Mouse (Mus musculus): ENCODE results near the gene Psmc5. TPM values are rescaled to one million over a fixed set of nuclear protein-coding genes. Genes with fewer than 3 reads are reported as not detected.

Gene Psmc5
- total RNA-seq, 2 experiments from 2014 or later = 148 to 174 TPM

DNA sequence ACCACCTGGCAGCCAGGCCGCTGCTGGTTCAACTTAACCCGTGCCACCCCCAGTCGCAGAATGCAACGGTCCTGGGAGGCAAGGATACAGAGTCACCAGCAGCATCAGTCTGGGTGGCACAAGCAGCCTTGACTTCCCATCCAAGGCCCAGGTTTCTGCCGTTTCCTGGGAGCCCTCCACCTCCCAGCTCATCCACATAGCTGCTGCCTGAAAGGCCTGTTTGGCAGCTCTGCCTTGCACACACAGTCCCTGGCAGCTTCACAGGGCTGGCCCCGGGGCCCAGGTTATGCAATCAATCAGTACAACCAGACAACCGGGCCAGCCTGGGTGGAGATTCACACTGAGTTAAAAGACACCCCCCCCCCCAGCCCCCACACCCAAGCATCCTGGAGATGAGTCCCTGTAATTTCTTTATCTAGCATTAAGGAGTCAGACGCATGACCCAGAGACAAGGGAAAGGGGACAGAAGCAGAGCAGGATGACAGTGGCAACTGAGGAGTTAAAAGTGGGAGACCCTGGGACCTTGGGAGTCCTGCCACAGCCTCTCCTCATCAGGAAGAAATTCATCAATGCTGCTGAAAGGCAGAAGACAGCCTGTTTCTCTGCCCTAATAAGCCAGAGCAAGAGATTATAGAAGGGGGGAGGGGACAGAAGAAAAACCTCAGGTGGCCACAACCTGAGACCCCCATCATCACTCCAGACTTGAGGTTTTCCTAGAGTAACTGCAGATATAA, 12.5 kb downstream of the Psmc5 start:
- DNase-seq (ENCODE audit: extremely low spot score in 1 of 2, low spot score in 1 of 2) = peak in 1 of 2 experiments; percentile 51

DNA sequence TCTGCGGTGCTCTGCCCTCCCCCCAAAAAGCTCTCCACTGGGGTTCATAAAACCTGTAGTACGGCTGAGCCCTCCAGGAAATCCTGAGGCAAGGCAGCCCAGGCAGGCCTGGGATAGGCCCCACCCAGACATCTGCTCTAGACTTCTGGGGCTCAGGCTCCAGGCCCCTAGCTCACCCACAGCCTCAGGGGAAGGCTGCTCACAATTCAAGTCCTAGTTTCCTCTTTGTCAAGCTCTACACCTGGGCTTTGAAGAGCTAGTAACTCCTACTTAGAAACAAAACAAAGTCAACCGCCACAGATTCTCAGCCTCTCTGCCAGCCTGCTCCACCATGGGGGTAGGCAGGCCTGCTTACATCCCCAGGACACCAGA, 13.1 kb downstream of the Psmc5 start:
- DNase-seq (ENCODE audit: extremely low spot score in 1 of 2, low spot score in 1 of 2) = no peak

DNA sequence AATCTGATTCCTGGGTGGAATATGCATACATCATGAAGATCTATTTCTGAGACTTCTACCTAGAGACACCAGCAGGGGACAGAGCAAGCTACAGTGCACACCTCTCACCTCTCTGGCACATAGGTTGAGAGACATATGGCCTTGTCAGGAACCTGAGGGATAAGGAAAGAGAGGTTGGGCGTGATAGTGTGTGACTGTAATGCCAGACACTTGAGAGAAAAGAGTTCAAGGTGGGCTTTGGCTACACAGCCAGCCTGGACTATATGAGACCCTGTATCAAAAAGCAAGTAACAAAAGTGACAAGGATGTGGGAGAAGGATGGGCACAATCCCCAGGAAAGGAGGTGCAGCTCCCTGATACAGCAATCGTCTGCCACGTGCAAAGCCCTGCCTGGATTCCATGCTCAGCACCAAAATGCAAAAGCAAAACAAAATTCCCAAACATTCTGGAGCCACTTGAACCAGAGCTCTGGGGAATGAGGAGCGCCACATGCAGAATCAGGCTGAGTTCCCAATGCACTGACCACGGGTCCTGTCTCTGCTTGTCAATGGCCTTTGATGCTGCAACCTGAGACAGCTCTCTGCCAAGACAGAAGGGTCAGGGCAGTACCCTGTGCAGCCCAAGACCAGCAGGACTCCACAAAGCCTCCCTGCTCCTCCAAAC, 15.3 kb downstream of the Psmc5 start:
- no peak for DNase-seq (ENCODE audit: extremely low spot score in 1 of 2, low spot score in 1 of 2)

DNA sequence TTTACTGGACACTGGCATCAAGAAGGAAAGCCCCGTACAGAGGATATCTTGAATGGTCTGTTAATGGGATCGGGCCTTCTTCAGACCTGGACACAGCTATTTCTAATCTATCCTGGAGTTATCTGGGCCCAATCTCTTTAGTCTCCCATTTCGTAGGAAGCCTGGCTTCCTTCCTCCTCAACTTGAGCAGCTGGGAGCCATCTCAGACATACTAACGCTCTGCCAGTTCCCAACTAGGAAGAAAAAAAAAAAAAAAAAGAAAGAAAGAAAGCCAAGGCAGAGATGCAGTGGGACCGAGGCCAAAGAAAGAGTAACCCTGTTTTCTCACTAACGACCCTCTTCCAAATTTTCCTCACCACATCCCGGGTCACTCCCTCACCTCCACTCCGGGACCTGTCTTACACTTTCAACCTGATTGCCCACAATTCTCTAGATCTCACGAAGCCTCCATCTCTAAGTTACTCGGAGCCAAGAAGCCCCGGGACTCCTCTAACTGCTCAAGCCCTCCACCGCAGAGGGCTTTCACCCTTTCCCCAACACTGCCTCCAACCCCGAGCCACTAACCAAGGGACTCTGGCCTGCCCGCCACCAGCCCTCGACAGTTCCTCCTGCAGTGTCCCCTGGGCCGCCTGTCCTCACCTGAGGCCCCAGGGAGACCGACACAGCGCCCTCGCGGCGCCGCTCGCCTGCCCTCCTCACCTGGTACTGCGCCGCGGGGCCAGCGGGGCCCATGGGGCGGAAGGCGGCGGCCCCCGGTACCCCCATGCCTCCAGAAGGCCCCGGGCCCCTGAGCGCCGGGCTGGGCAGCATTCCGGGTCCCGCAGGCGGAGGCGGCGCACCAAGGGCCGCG, 16.1 kb downstream of the Psmc5 start:
- no peak for DNase-seq (ENCODE audit: extremely low spot score in 1 of 2, low spot score in 1 of 2)

DNA sequence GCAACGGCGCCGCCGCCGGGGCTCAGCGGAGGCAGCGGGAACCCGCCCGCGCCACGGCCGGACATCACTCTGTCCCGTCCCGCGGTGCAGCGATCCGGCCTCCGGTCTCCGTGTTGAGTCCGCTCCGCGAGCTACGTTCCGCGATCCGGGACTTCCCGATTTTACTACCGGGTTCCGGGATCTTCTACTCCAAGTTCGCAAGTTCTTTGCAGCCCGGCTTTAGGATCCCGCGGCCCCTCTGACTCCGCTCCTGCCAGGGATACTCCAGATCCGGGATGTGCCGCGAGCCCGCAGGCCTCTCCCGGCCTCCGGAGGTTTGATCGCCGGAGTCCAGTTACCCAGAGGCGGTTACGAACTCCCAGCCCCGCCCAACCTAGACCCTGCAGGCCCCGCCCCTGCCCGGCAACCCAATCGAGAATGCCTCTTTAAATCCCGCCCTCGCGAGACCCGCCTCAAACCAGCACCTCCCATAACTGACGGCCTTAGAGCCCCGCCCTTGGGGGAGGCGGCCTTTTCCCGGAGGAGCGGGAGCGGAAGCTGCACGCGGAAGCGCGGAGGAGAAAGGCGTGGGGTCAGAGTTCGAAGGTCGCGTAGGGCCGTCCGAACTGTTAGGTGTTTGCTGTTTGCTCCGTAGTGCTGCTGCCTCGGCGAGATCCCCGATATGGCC, 16.8 kb downstream of the Psmc5 start, which contains the start of gene Smarcd2:
TSS of gene Smarcd2 (minus strand) at position 329 of the 667 bp plus-strand sequence.
- DNase-seq (ENCODE audit: extremely low spot score in 1 of 2, low spot score in 1 of 2) = peak; percentile 92 to 94

DNA sequence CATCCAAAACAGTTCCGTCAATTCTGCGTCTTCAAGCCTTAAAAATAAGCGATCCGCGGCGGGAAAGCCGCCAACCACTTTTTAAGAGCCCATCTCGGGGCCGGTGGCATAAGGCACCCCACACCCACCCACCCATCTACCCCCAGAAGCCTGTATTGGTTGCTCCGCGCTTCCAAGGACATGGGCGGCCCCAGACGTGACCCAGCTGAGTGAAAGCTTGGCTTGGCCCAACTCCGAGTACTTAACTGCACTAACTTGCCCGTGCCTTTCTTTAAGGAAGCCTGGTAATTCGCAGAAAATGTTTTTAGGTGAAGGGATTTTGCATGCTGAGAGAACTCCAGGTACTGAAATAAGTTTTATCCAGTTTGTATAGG, 17.3 kb downstream of the Psmc5 start:
- DNase-seq (ENCODE audit: extremely low spot score in 1 of 2, low spot score in 1 of 2) = no peak

DNA sequence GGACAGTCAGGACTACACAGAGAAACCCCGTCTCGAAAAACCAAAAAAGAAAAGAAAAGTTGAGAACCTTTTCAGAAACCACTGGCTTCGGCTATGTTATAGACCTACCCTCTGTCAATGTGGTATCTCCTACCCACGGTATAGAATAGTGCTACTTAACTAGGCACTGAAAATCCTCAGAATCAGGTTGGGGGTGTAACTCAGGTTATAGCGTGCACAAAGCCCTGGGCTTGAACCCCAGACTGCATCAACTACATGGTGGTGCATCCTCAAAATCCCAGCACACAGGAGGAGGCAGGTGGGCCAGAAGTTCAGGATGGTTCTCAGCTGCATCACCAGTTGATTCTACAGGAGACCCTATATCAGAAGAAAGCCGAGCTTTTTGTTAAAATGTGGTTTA, 17.9 kb downstream of the Psmc5 start:
- no peak for DNase-seq (ENCODE audit: extremely low spot score in 1 of 2, low spot score in 1 of 2)

DNA sequence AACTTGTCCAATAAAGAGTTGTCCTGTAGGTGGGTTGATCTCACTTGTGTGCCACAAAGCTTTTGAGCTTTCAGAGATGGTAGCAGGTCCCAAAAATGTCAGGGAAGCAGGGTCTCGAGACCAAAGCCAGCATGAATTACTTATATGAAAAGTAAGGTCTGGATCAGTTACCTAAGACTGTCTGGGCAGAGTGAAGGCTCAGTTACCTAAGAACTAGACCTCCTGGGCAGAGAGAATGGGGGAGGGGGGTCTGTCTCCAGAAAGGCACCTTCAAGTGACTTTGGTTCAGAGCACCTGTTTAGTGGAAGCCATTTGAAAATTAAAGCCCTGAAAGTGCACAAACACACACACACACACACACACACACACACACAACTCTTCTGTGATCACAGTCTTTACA, 18.4 kb downstream of the Psmc5 start:
- DNase-seq (ENCODE audit: extremely low spot score in 1 of 2, low spot score in 1 of 2) = no peak

DNA sequence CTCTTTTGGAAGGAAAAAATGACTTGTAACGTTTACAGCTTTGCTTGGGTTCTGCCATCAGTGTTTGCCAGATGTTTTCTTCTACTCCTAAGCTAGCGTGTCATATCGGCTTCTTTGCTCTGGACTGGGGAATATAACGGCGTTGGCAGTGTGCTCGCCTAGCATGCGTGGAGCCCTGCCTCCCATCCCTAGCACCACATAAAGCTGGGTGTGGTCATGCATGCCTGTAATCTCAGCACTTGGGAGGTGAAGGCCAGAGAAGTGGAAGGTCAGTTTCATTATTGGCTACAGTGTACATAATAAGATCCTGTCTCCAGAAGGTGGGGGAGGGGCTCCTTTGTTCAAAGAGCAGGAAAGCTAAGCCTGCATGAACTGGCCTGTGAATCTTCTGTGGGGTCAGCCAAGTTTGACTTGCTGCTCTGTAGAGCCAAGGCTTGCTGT, 19.0 kb downstream of the Psmc5 start:
- no peak for DNase-seq (ENCODE audit: extremely low spot score in 1 of 2, low spot score in 1 of 2)

DNA sequence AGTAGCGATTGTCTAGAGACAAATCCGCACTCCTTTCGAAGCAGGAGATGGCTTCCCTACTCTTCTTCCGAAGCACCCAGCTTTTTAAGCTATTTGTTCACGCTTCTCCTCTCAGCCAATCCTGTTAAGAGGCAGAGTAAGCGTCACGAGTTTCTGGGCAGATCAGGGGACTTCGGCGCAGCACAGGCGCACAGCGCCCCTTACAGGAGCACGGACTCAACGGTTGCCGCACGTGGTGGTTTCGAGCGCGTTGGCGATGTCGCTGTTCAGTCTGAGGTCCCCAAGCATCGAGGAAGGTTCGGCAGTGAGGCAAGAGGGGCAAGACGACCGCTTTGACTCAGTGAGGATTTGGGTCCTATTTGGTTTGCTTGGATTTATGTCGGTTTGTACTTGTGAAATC, 20.5 kb downstream of the Psmc5 start, which contains the start of gene Tcam1:
TSS of gene Tcam1 (plus strand) at position 219 of the 400 bp plus-strand sequence.
- DNase-seq (ENCODE audit: extremely low spot score in 1 of 2, low spot score in 1 of 2) = peak; percentile 90 to 98

DNA sequence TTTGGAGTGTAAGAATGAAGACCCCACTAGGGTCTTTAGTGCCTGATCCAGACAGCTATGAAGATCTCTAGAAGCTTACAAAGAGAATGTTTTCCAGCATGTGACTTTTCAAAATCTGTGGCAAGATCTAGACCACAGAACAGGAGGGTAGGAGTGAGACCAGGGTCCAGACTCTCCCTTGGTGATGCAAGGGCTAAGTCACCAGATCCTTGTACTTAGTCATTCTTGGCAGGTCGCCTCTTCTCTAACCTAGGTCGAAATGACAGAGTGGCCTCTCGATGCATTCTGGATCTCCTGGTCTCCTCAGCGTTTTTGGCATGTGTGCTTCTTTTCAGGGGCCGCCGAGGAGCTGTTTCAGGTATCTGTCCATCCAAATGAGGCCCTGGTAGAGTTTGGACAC, 26.5 kb downstream of the Psmc5 start:
- DNase-seq (ENCODE audit: extremely low spot score in 1 of 2, low spot score in 1 of 2) = no peak

DNA sequence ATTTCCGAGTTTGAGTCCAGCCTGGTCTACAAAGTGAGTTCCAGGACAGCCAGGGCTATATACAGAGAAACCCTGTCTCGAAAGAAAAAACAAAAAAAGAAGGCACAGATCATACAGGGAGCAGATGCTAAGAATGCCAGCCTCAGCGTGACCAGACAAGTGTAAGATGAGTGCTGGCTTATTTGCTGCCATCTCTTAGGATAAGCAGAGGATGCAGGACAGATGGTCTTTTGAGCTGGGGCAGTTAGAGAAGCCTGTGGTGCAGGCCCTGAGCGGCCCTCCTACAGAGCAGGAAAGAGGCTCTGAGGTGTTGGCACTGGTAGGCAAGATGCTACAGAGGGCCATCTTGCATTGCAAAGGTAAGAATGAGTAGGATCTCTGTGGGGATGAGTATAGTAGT, 27.4 kb downstream of the Psmc5 start:
- no peak for DNase-seq (ENCODE audit: extremely low spot score in 1 of 2, low spot score in 1 of 2)

DNA sequence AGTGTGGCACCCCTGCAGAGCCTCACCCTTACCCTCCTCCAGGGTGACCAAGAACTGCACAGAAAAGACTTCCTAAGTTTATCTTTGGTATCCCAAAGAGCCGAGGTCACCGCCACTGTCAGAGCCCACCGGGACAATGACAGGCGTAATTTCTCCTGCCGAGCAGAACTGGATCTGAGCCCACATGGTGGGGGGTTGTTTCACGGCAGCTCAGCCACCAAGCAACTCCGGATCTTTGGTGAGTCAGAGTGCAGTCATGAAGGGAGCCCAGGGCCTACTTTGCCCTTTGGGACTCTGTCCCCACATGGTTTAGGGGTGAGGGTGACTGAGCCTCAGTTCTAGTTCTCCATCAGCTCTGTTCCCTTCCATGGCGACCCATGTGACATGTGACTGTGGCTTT, 28.2 kb downstream of the Psmc5 start:
- no peak for DNase-seq (ENCODE audit: extremely low spot score in 1 of 2, low spot score in 1 of 2)

DNA sequence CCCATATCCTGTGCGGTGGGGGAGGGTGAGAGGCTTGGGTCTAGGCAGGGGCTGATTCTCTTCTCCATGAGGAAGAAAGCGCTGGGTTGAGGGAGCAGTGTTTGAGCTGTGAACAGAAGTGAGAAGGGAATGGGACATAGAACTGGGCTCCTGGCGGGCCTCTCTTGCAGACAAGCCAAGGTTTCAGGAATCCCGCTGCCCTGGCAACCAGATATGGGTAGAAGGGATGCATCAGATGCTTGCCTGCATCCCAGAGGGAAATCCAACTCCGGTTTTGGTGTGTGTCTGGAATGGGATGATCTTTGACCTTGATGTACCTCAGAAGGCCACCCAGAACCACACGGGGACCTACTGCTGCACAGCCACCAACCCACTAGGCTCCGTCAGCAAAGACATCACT, 30.3 kb downstream of the Psmc5 start:
- no peak for DNase-seq (ENCODE audit: extremely low spot score in 1 of 2, low spot score in 1 of 2)

DNA sequence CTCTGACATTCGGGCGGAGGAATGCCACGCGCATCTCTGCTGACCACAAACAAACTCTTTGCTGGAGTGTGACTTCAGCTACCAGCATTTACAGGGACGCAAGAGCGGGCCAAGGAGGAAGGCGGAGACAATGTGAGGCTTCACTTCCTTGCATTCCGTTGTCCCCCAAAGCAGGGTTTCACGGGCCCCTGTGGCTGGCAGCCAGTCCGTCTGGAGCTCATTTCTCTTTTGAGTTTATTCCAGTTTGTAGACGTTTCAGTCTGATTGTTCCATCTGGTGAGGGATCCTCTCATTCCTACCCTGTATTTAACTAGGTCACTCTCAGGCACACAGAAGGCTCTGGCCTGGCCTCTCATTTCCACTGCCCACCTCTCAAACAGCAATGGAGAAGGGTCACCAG, 31.0 kb downstream of the Psmc5 start:
- DNase-seq (ENCODE audit: extremely low spot score in 1 of 2, low spot score in 1 of 2) = no peak

DNA sequence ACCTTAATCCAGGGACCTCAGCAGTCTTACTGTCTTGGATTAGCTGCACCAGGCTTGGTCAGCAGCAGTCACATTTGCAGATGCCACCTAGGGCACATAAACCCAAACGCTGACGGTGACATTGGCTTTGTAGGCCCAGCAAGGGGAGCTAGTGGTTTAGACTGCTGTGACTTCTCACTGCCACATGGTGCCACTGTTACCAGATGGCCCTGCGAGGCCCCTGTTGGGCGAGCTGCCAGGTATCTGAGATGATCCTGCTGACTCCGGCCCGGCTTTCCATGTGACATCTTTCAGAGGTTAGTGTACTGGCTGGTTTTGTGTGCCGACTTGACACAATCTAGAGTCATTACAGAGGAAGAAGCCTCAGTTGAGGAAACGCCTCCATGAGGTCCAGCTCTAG, 33.4 kb downstream of the Psmc5 start:
- DNase-seq (ENCODE audit: extremely low spot score in 1 of 2, low spot score in 1 of 2) = no peak

DNA sequence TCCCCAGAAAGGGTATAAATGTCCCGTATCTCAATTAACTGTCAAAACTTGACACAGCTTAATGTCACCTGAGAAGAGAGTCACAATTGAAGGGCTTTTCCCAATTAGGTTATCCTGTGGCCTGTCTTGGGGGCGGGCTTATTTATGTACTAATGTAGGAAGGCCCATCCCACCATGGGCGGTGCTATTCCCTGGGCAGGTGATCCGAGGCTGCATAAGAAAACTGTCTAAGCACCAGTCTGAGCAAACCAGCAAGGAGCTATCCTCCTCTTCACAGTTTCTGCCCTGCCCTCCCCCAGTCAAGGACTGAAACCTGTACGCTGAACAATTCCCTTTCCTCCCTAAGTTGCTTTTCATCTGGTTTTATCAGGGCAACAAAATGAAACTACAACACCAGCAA, 34.4 kb downstream of the Psmc5 start:
- no peak for DNase-seq (ENCODE audit: extremely low spot score in 1 of 2, low spot score in 1 of 2)

DNA sequence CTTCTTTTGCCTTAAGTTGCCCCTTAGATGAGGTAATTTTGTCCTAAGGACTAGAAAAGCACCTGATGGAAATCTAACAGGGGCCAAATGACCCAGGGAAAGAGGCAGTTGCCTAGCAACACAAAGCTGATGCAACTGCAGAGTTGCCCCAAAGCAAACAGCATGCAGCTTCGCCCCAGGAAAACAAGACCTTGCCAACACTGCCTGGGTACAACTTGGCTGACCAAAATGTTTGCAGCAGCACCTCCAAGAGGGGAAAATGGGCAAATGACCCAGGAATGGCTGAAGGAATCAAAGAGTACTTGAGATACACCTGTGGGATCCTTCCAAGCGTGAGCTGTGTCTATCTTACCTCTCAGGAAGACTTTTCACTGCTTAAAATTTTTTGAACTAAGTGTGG, 35.9 kb downstream of the Psmc5 start:
- DNase-seq (ENCODE audit: extremely low spot score in 1 of 2, low spot score in 1 of 2) = no peak

DNA sequence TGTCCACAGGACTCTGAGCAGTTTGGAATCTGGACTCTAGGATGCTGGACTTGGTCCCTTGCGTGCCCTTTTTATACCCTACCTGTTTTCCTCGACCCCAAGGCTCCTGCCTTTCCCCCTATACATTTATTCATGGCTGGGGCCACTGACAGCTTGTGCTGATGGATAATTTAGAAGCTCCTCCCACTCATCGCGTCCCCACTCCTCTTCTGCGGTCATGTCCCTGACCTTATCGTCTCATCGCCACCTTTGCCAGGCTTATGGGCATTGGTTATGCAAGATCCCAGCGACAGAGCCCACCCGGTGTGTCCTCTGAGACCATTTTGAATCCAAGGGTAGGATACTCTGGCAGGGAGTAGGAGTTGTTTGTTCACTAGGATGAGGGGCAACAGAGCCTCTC, 45.8 kb downstream of the Psmc5 start, which contains the start of gene Gh:
TSS of gene Gh (minus strand) at position 101 of the 400 bp plus-strand sequence.
- DNase-seq (ENCODE audit: extremely low spot score in 1 of 2, low spot score in 1 of 2) = no peak

DNA sequence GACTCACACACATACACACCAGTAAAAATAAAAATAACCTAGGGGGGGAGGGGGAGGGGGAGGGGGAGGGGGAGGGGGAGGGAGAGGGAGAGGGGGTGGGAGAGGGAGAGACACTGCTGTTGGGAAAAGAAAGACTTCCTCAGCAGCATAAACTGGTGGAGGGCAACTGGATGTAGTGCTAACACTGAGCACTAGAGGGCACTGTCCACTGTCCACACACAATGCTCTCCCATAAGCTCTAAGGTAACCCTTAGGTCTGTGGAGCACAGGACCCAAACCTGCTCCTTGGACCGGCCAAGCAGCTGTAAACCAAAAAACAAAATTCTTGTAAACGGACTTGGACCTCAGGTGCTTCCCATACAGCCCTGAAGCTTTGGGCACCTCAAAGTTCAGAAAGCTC, 46.7 kb downstream of the Psmc5 start:
- DNase-seq (ENCODE audit: extremely low spot score in 1 of 2, low spot score in 1 of 2) = peak in 1 of 2 experiments; percentile 70
